Mouse (Mus musculus) neural tube, embryonic 14.5 days (tissue): ENCODE results near the gene Farp1. TPM values are rescaled to one million over a fixed set of nuclear protein-coding genes. Genes with fewer than 3 reads are reported as not detected.

Experiments used
- ATAC-seq: fragments of 200-750 bp; cut with Nextera tagmentation; 2 replicates; pipeline ENCODE4 v1.8.0; 2017; ENCODE audit warnings: low read depth, mild to moderate bottlenecking, moderate TSS enrichment, moderate library complexity
- H3K27ac ChIP-seq: fragments of 300-500 bp; sonication (generic); 2 replicates; pipeline ENCODE4 v1.5.1; 2014; ENCODE audit warnings: low read depth, mild to moderate bottlenecking, control low read depth, low read length, moderate library complexity, mixed read lengths
- H3K27me3 ChIP-seq: fragments of 300-500 bp; sonication (generic); 2 replicates; pipeline ENCODE4 v1.6.1; 2014; ENCODE audit warnings: low read length; ENCODE audit not compliant: control insufficient read depth, insufficient read depth
- H3K36me3 ChIP-seq: fragments of 300-500 bp; sonication (generic); 2 replicates; pipeline ENCODE4 v1.6.1; 2014; ENCODE audit warnings: low read length, mixed read lengths; ENCODE audit not compliant: control insufficient read depth, insufficient read depth
- H3K4me1 ChIP-seq: fragments of 300-500 bp; sonication (generic); 2 replicates; pipeline ENCODE4 v1.6.1; 2014; ENCODE audit warnings: low read length; ENCODE audit not compliant: control insufficient read depth, insufficient read depth
- H3K4me2 ChIP-seq: fragments of 300-500 bp; sonication (generic); 2 replicates; pipeline ENCODE4 v1.6.1; 2014; ENCODE audit warnings: mild to moderate bottlenecking, low read depth, low read length, control low read depth
- H3K4me3 ChIP-seq: fragments of 300-500 bp; sonication (generic); 2 replicates; pipeline ENCODE4 v1.5.1; 2014; ENCODE audit warnings: low read depth, low read length, control low read depth, mixed read lengths
- H3K9ac ChIP-seq: fragments of 300-500 bp; sonication (generic); replicated peaks from 2 replicates; pipeline ENCODE4 v1.6.1; 2014; ENCODE audit warnings: low read depth, mild to moderate bottlenecking, control low read depth, low read length, mixed read lengths
- H3K9me3 ChIP-seq: fragments of 300-500 bp; sonication (generic); 2 replicates; pipeline ENCODE4 v1.6.1; 2016; ENCODE audit warnings: low read length; ENCODE audit not compliant: control insufficient read depth
- WGBS: fragments of 180-500 bp; shearing (Covaris S2); extraction: QIAGEN DNeasy Blood & Tissue Kit; methylation state at CpG from one replicate; pipeline ENCODE4 v1.1.7; 2014; 5-methylcytosine and 5-hydroxymethylcytosine counted together
- polyA plus RNA-seq: library from polyadenylated mRNA; unstranded; fragments of >200 nt; fragmentation: Nextera tagmentation; extraction: Ambion mirVana; gene quantifications from 2 replicates; pipeline ENCODE4 v1.2.1, GENCODE M21; 2014

Farp1 gene
- polyA plus RNA-seq, 1 experiment from 2014 or later: 34.9 TPM

GRCm38 (mm10) chr14:121107707-121108285, 72.8 kb downstream of the Farp1 start:
- H3K27ac ChIP-seq: no peak overlapping the region
- H3K9me3 ChIP-seq: no peaks in the 10 kb centered on the region
- H3K36me3 ChIP-seq: no peaks in the 10 kb centered on the region
- no peak overlapping the region for H3K9ac ChIP-seq
- peaks cover 8% of the 10 kb centered on the region; the same call in 1 of the 2 replicates for H3K4me1 ChIP-seq
- no peak for ATAC-seq
- no peak overlapping the region for H3K4me2 ChIP-seq
- no peaks in the 10 kb centered on the region for H3K27me3 ChIP-seq
- no peak overlapping the region for H3K4me3 ChIP-seq
- 81% methylated on average over 10 of the region's 10 CpGs for WGBS

GRCm38 (mm10) chr14:121108439-121109115, 73.6 kb downstream of the Farp1 start:
- no peak for ATAC-seq
- Histone ChIP-seq H3K4me1 (peaks cover 8% of the 10 kb centered on the region; the same call in 1 of the 2 replicates), H3K27me3 (no peaks in the 10 kb centered on the region), H3K4me3 (no peak overlapping the region), H3K9me3 (no peaks in the 10 kb centered on the region), H3K9ac (no peak overlapping the region), H3K27ac (no peak overlapping the region), H3K36me3 (no peaks in the 10 kb centered on the region), H3K4me2 (no peak overlapping the region)
- WGBS: 6% methylated on average over 8 of the region's 8 CpGs

GRCm38 (mm10) chr14:121109116-121109504, 74.1 kb downstream of the Farp1 start:
- no peak overlapping the region for H3K4me2 ChIP-seq
- H3K27ac ChIP-seq: no peak overlapping the region
- no peak overlapping the region for H3K9ac ChIP-seq
- no peaks in the 10 kb centered on the region for H3K9me3 ChIP-seq
- H3K36me3 ChIP-seq: no peaks in the 10 kb centered on the region
- peaks cover 8% of the 10 kb centered on the region; the same call in 1 of the 2 replicates for H3K4me1 ChIP-seq
- no peaks in the 10 kb centered on the region for H3K27me3 ChIP-seq
- WGBS: 9% methylated on average over 9 of the region's 9 CpGs
- ATAC-seq: no peak
- no peak overlapping the region for H3K4me3 ChIP-seq

GRCm38 (mm10) chr14:121110492-121111267, 75.7 kb downstream of the Farp1 start:
- H3K36me3 ChIP-seq: no peaks in the 10 kb centered on the region
- no peak overlapping the region for H3K4me3 ChIP-seq
- no peak overlapping the region for H3K4me2 ChIP-seq
- H3K27ac ChIP-seq: no peak overlapping the region
- no peaks in the 10 kb centered on the region for H3K27me3 ChIP-seq
- H3K9me3 ChIP-seq: no peaks in the 10 kb centered on the region
- no peak for ATAC-seq
- WGBS: 88% methylated on average over 13 of the region's 13 CpGs
- peaks cover 8% of the 10 kb centered on the region; the same call in 1 of the 2 replicates for H3K4me1 ChIP-seq
- no peak overlapping the region for H3K9ac ChIP-seq

- no peaks in the 10 kb centered on the region for H3K9me3 ChIP-seq
- no peaks in the 10 kb centered on the region for H3K27me3 ChIP-seq
- H3K4me1 ChIP-seq: peaks cover 8% of the 10 kb centered on the region; the same call in 1 of the 2 replicates
- no peak overlapping the region for H3K4me2 ChIP-seq
- WGBS: 76% methylated on average over 8 of the region's 8 CpGs
- no peak overlapping the region for H3K27ac ChIP-seq
- H3K9ac ChIP-seq: no peak overlapping the region
- H3K36me3 ChIP-seq: no peaks in the 10 kb centered on the region
- ATAC-seq: no peak
- no peak overlapping the region for H3K4me3 ChIP-seq
Measured at GRCm38 (mm10) chr14:121112061-121112460, 77.1 kb downstream of the Farp1 start.

GRCm38 (mm10) chr14:121113785-121114184, 78.8 kb downstream of the Farp1 start:
- ATAC-seq: no peak
- 79% methylated on average over 6 of the region's 6 CpGs for WGBS

GRCm38 (mm10) chr14:121116696-121117095, 81.7 kb downstream of the Farp1 start:
- H3K4me2 ChIP-seq: no peak overlapping the region
- no peaks in the 10 kb centered on the region for H3K27me3 ChIP-seq
- WGBS: 87% methylated on average over 4 of the region's 4 CpGs
- no peaks in the 10 kb centered on the region for H3K4me1 ChIP-seq
- H3K36me3 ChIP-seq: no peaks in the 10 kb centered on the region
- no peak for ATAC-seq
- H3K4me3 ChIP-seq: no peak overlapping the region
- no peaks in the 10 kb centered on the region for H3K9me3 ChIP-seq
- H3K27ac ChIP-seq: no peak overlapping the region
- H3K9ac ChIP-seq: no peak overlapping the region

More at GRCm38 (mm10) chr14:121113785-121114184, 78.8 kb downstream of the Farp1 start:
- Histone ChIP-seq H3K27me3 (no peaks in the 10 kb centered on the region), H3K4me2 (no peak overlapping the region), H3K27ac (no peak overlapping the region), H3K4me3 (no peak overlapping the region), H3K9me3 (no peaks in the 10 kb centered on the region), H3K36me3 (no peaks in the 10 kb centered on the region), H3K4me1 (peaks cover 4% of the 10 kb centered on the region; the same call in 1 of the 2 replicates), H3K9ac (no peak overlapping the region)

- Histone ChIP-seq H3K4me3 (no peak overlapping the region), H3K4me2 (no peak overlapping the region), H3K27ac (no peak overlapping the region), H3K9ac (no peak overlapping the region), H3K4me1 (no peaks in the 10 kb centered on the region), H3K27me3 (no peaks in the 10 kb centered on the region), H3K9me3 (no peaks in the 10 kb centered on the region), H3K36me3 (no peaks in the 10 kb centered on the region)
- peak; percentile 53; the same call in 1 of the 2 replicates for ATAC-seq
- 70% methylated on average over 7 of the region's 7 CpGs for WGBS
Measured at GRCm38 (mm10) chr14:121118860-121119259, 83.9 kb downstream of the Farp1 start.

- Histone ChIP-seq H3K4me1 (no peaks in the 10 kb centered on the region), H3K27ac (no peak overlapping the region), H3K4me3 (no peak overlapping the region), H3K4me2 (no peak overlapping the region), H3K36me3 (no peaks in the 10 kb centered on the region), H3K9ac (no peak overlapping the region), H3K9me3 (no peaks in the 10 kb centered on the region), H3K27me3 (no peaks in the 10 kb centered on the region)
- WGBS: 79% methylated on average over 3 of the region's 3 CpGs
- ATAC-seq: no peak
Measured at GRCm38 (mm10) chr14:121121664-121122063, 86.7 kb downstream of the Farp1 start.
